Mouse (Mus musculus) liver, embryonic 14.5 days (tissue): Measurements from ENCODE around the gene Hist1h3g. TPM values are rescaled to one million over a fixed set of nuclear protein-coding genes. Genes with fewer than 3 reads are reported as not detected.
"Not testable (repeated sequence)": the region's sequence is repeated elsewhere in the genome, so short reads cannot be mapped to it uniquely, and the experiment has no call there.

Source experiments
- ATAC-seq: fragments of 200-750 bp; cut with Nextera tagmentation; 2 replicates; pipeline ENCODE4 v1.8.0; 2017; ENCODE audit warnings: moderate number of reproducible peaks, mild to moderate bottlenecking, moderate library complexity; ENCODE audit not compliant: insufficient read depth
- DNase-seq, 3 experiments: peaks; one replicate each; pipeline ENCODE4 v3.0.0-alpha.2; 2012 to 2013; ENCODE audit warnings: low read depth in 3 of 3, low spot score in 3 of 3
- H3K27ac ChIP-seq: fragments of 300-500 bp; sonication (generic); 2 replicates; pipeline ENCODE4 v1.5.1; 2014; ENCODE audit warnings: moderate library complexity, mild to moderate bottlenecking, control low read depth, inconsistent platforms
- H3K27me3 ChIP-seq: fragments of 300-500 bp; sonication (generic); 2 replicates; pipeline ENCODE4 v1.6.1; 2014; ENCODE audit warnings: mild to moderate bottlenecking, low read length, moderate library complexity; ENCODE audit not compliant: control insufficient read depth, insufficient read depth
- H3K36me3 ChIP-seq: fragments of 300-500 bp; sonication (generic); replicated peaks from 2 replicates; pipeline ENCODE4 v1.6.1; 2014; ENCODE audit warnings: low read depth; ENCODE audit not compliant: control insufficient read depth, insufficient read depth
- H3K4me1 ChIP-seq, 2 experiments: fragments of 200-500 bp in 1 of 2; fragments of 300-500 bp in 1 of 2; sonication (generic) in 1 of 2; replicated peaks; 2 replicates each; pipeline ENCODE4 v1.6.1; 2012 to 2014; ENCODE audit warnings: antibody characterized with exemption in 1 of 2, inconsistent platforms in 1 of 2, low read length in 1 of 2; ENCODE audit not compliant: control insufficient read depth in 2 of 2, insufficient read depth in 2 of 2
- H3K4me2 ChIP-seq: fragments of 300-500 bp; sonication (generic); 2 replicates; pipeline ENCODE4 v1.6.1; 2014; ENCODE audit warnings: low read depth, mild to moderate bottlenecking, control low read depth, moderate library complexity
- H3K4me3 ChIP-seq, 2 experiments: fragments of 200-500 bp in 1 of 2; fragments of 300-500 bp in 1 of 2; sonication (generic) in 1 of 2; 2 replicates each; pipeline ENCODE4 v1.5.1; 2012 to 2014; ENCODE audit warnings: low read depth in 2 of 2, low read length in 2 of 2, mild to moderate bottlenecking in 2 of 2, control low read depth in 1 of 2, inconsistent platforms in 1 of 2, moderate library complexity in 1 of 2; ENCODE audit not compliant: insufficient read depth in 1 of 2
- H3K9ac ChIP-seq: fragments of 300-500 bp; sonication (generic); replicated peaks from 2 replicates; pipeline ENCODE4 v1.6.1; 2014; ENCODE audit warnings: mild to moderate bottlenecking, control low read depth, moderate library complexity
- H3K9me3 ChIP-seq: fragments of 300-500 bp; sonication (generic); 2 replicates; pipeline ENCODE4 v1.6.1; 2016; ENCODE audit warnings: low read length, mixed read lengths; ENCODE audit not compliant: control insufficient read depth
- CTCF ChIP-seq: IDR thresholded peaks from 2 replicates; pipeline ENCODE4 v1.5.1; 2016; ENCODE audit warnings: antibody characterized with exemption, low read depth, control low read depth
- EP300 ChIP-seq: IDR thresholded peaks from 2 replicates; pipeline ENCODE4 v1.6.1; 2016; ENCODE audit warnings: antibody characterized with exemption, low read depth
- WGBS: fragments of 180-500 bp; shearing (Covaris S2); extraction: QIAGEN DNeasy Blood & Tissue Kit; methylation state at CpG from one replicate; pipeline ENCODE4 v1.1.7; 2014; ENCODE audit not compliant: insufficient replicate concordance; 5-methylcytosine and 5-hydroxymethylcytosine counted together
- polyA plus RNA-seq, 2 experiments: library from polyadenylated mRNA; depleted of rRNA in 1 of 2; stranded (reverse) in 1 of 2; unstranded in 1 of 2; fragments of >200 nt; fragmentation: Nextera tagmentation in 1 of 2; extraction: Ambion mirVana in 1 of 2; gene quantifications; 2 replicates each; pipeline versions ENCODE4 v1.2.1 to v1.2.3; 2012 to 2014

The Hist1h3g gene
- polyA plus RNA-seq, 2 experiments = 8.6 to 48.1 TPM

GRCm38 (mm10) chr13:23541497-23541896 is 6.3 kb downstream of the Hist1h3g start:
- no peaks in the 10 kb centered on the region for H3K36me3 ChIP-seq

GRCm38 (mm10) chr13:23542225-23542980 is 7.2 kb downstream of the Hist1h3g start:
- not testable (repeated sequence) for H3K9me3 ChIP-seq, H3K27me3 ChIP-seq, DNase-seq, H3K36me3 ChIP-seq
- peak overlapping the region; percentile 96 for H3K9ac ChIP-seq
- H3K4me1 ChIP-seq = peaks cover 9 to 18% of the 10 kb centered on the region in 2 experiments
- 4% methylated on average over 3 of the region's 3 CpGs for WGBS
- H3K4me3 ChIP-seq = peak overlapping the region; percentile 66 to 75
- 0 out of 2 replicates have a peak, but pooled peaks have one; percentile 1 for ATAC-seq
- H3K27ac ChIP-seq = peak overlapping the region; percentile 99
- H3K4me2 ChIP-seq = peak overlapping the region; percentile 90
- TF ChIP-seq EP300 = peak; percentile 4; the same call in 1 of the 2 replicates

More at GRCm38 (mm10) chr13:23541497-23541896, 6.3 kb downstream of the Hist1h3g start:
- Histone ChIP-seq H3K27me3 (no peaks in the 10 kb centered on the region), H3K4me2 (peak overlapping the region; percentile 90), H3K9ac (peak overlapping the region; percentile 65), H3K4me3 (peak overlapping the region in 1 of 2 experiments; percentile 66; a peak in 3 of 4 replicates), H3K9me3 (no peaks in the 10 kb centered on the region), H3K4me1 (peaks cover 17 to 24% of the 10 kb centered on the region in 2 experiments), H3K27ac (peak overlapping the region; percentile 76)
- DNase-seq (no peak), ATAC-seq (no peak)
- TF ChIP-seq CTCF (no peak), EP300 (no peak)
- WGBS = 61% methylated on average over 3 of the region's 3 CpGs

- peaks cover 7 to 17% of the 10 kb centered on the region in 2 experiments for H3K4me1 ChIP-seq
- not testable (repeated sequence) for H3K9me3 ChIP-seq, H3K36me3 ChIP-seq, H3K27me3 ChIP-seq
- under 1% methylated on average over 28 of the region's 42 CpGs for WGBS
- peak within 1 kb of the TSS; percentile 90 for H3K4me2 ChIP-seq
- DNase-seq (peak; percentile 96 to 97 (median 97)), ATAC-seq (peak; percentile 85)
- peak within 1 kb of the TSS; percentile 66 to 75 for H3K4me3 ChIP-seq
- H3K27ac ChIP-seq = peak within 1 kb of the TSS; percentile 99
- peak; percentile 74 for TF ChIP-seq EP300
- H3K9ac ChIP-seq = peak within 1 kb of the TSS; percentile 96
Measured at GRCm38 (mm10) chr13:23542999-23543607, 7.9 kb downstream of the Hist1h3g start, which contains the start of gene Hist1h2bh. Hist1h2bh (minus strand) TSS chr13:23543392.

DNA sequence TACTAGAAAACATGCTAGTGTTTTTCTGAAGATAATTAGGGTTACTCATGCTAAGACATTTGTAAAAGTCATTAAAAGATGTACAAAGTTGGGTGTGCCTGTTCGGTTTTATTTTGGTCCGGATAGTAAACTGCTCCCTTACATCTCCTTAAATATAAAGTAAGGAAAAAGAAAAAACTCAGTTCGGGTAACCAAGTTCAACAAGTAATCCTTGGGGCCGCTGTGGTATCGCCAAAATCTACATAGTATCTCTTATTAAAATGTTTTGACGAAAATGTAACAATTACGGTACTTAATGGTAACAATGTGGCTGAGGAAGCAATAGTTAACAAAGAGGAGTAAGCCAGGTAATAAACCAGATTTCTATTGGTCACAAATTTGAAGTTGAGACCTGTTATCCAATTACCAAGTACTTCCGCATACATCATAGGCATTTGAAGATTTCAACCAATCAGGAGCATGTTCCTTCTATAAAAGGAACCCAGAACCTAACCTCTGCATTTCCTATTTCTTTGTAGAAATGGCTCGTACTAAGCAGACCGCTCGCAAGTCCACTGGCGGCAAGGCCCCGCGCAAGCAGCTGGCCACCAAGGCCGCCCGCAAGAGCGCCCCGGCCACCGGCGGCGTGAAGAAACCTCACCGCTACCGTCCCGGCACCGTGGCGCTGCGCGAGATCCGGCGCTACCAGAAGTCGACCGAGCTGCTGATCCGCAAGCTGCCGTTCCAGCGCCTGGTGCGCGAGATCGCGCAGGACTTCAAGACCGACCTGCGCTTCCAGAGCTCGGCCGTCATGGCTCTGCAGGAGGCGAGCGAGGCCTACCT is 9.0 kb downstream of the Hist1h3g start, which contains the start of gene Hist1h3f:
Hist1h3f (plus strand) TSS at position 88 of the 822 bp plus-strand sequence.
- DNase-seq (peak; percentile 93 to 94 (median 94)), ATAC-seq (peak; percentile 75)
- under 1% methylated on average over 30 of the region's 45 CpGs for WGBS
- no peaks in the 10 kb centered on the region for H3K36me3 ChIP-seq
- peak within 1 kb of the TSS; percentile 90 for H3K4me2 ChIP-seq
- H3K9ac ChIP-seq = peak within 1 kb of the TSS; percentile 96
- no peaks in the 10 kb centered on the region for H3K9me3 ChIP-seq
- H3K4me1 ChIP-seq = peaks cover 5 to 15% of the 10 kb centered on the region in 2 experiments
- TF ChIP-seq EP300 (peak; percentile 77), CTCF (no peak; the same call in 1 of the 2 replicates)
- H3K27ac ChIP-seq = peak within 1 kb of the TSS; percentile 99
- H3K27me3 ChIP-seq = no peaks in the 10 kb centered on the region
- peak within 1 kb of the TSS; percentile 66 to 75 for H3K4me3 ChIP-seq

DNA sequence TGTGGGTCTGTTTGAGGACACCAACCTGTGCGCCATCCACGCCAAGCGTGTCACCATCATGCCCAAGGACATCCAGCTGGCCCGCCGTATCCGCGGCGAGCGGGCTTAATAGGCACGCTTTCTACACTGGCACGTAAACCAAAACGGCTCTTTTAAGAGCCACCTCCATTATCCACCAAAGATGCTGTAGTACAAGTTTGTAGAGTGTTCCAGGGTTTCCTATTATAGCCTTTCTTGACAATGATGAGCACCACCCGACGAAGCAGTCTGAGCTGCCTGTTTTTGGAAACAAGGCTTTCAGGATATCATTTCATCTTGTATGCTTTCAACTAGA is 9.5 kb downstream of the Hist1h3g start:
- 0% methylated on average over 11 of the region's 14 CpGs for WGBS
- Histone ChIP-seq H3K4me2 (peak overlapping the region; percentile 90), H3K4me1 (peaks cover 10 to 15% of the 10 kb centered on the region in 2 experiments), H3K9ac (peak overlapping the region; percentile 86), H3K4me3 (peak overlapping the region; percentile 55 to 59), H3K27ac (peak overlapping the region; percentile 97)
- not testable (repeated sequence) for H3K36me3 ChIP-seq, DNase-seq, ATAC-seq, H3K27me3 ChIP-seq, H3K9me3 ChIP-seq
